Mouse (Mus musculus) neural tube, embryonic 11.5 days (tissue): ENCODE data around the gene Dicer1. TPM values are rescaled to one million over a fixed set of nuclear protein-coding genes. Genes with fewer than 3 reads are reported as not detected.
A peak's percentile ranks its signal among the peaks of the same experiment; 100 is the strongest.

Source experiments
- ATAC-seq: fragments of 200-750 bp; cut with Nextera tagmentation; 2 replicates; pipeline ENCODE4 v1.8.0; 2017; ENCODE audit warnings: moderate number of reproducible peaks, mild to moderate bottlenecking, moderate TSS enrichment, moderate library complexity; ENCODE audit not compliant: insufficient read depth, low FRiP score, low TSS enrichment
- DNase-seq: peaks from one replicate; pipeline ENCODE4 v3.0.0-alpha.2; 2015; ENCODE audit warnings: low spot score
- H3K27ac ChIP-seq: fragments of 300-500 bp; sonication (generic); 2 replicates; pipeline ENCODE4 v1.5.1; 2014; ENCODE audit warnings: low read depth, mild to moderate bottlenecking, low read length
- H3K27me3 ChIP-seq: fragments of 300-500 bp; sonication (generic); 2 replicates; pipeline ENCODE4 v1.6.1; 2014; ENCODE audit warnings: mild to moderate bottlenecking, low read length, mixed read lengths; ENCODE audit not compliant: control insufficient read depth, insufficient read depth
- H3K36me3 ChIP-seq: fragments of 300-500 bp; sonication (generic); 2 replicates; pipeline ENCODE4 v1.6.1; 2014; ENCODE audit warnings: mild to moderate bottlenecking, low read length, moderate library complexity, mixed read lengths; ENCODE audit not compliant: control insufficient read depth, insufficient read depth
- H3K4me1 ChIP-seq: fragments of 300-500 bp; sonication (generic); 2 replicates; pipeline ENCODE4 v1.6.1; 2014; ENCODE audit warnings: low read length, mixed read lengths; ENCODE audit not compliant: control insufficient read depth, insufficient read depth
- H3K4me2 ChIP-seq: fragments of 300-500 bp; sonication (generic); 2 replicates; pipeline ENCODE4 v1.6.1; 2014; ENCODE audit warnings: low read depth, mild to moderate bottlenecking, moderate library complexity
- H3K4me3 ChIP-seq: fragments of 300-500 bp; sonication (generic); 2 replicates; pipeline ENCODE4 v1.5.1; 2014; ENCODE audit warnings: low read depth, low read length
- H3K9ac ChIP-seq: fragments of 300-500 bp; sonication (generic); 2 replicates; pipeline ENCODE4 v1.6.1; 2014; ENCODE audit warnings: mild to moderate bottlenecking, low read length
- H3K9me3 ChIP-seq: fragments of 300-500 bp; sonication (generic); 2 replicates; pipeline ENCODE4 v1.6.1; 2016; ENCODE audit warnings: low read length; ENCODE audit not compliant: control insufficient read depth
- WGBS: fragments of 180-500 bp; shearing (Covaris S2); extraction: QIAGEN DNeasy Blood & Tissue Kit; methylation state at CpG from one replicate; pipeline ENCODE4 v1.1.7; 2014; 5-methylcytosine and 5-hydroxymethylcytosine counted together
- polyA plus RNA-seq: library from polyadenylated mRNA; unstranded; fragments of >200 nt; fragmentation: Nextera tagmentation; extraction: Ambion mirVana; gene quantifications from 2 replicates; pipeline ENCODE4 v1.2.1, GENCODE M21; 2014

Gene Dicer1
- polyA plus RNA-seq, 1 experiment from 2014 or later = 31.4 TPM

DNA sequence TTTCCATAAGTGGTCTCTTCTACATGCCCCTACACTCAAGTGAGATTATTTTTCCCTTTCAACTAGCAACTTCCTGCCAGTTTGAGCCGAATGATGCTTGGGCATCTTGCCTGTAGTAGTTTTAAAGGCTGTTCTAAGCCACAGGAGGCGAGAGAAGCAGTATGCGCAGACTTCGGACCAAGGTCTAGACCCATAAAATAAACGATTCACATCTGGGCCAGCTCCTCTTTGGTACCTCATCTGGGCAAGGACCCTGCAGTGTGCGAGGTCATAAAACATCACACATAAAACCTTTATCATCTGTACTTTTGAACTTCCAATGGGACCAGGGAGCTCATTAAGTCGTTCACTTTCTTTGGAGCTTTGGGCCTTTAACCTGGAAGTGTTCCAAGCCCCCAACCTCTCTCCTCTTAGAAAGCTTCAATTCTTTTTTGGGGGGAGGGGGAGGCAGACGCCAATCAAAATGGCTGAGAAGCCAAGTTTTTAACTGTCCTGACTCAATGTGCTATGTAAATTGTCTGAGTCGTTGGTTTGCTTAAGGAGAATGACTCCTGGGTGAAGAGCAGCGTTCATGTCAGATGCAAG, 17.5 kb upstream of the Dicer1 start:
- DNase-seq = no peak
- H3K4me1 ChIP-seq = no peaks in the 10 kb centered on the region

DNA sequence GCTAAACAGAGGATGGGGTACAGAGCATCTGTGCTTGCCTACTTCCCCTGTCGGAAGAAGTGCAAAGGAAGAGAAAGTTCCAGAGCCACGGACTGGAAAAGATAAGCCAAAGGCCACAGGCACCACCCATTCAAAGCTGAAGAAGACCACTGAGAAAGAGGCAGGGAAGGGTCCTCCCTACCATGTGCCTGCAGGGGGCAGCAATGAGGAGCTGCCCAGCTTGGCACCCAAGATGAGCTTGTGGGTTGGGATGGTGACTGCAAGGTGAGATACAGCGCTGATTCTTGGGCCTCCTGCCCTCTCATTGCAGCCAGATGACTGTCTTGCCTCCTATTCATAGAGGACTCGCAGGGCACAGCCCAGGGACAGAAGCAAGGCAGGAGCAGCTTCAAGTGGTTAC, 15.4 kb upstream of the Dicer1 start:
- ATAC-seq (no peak), DNase-seq (no peak)
- no peak overlapping the region for H3K4me2 ChIP-seq
- peaks cover 4% of the 10 kb centered on the region; the same call in 1 of the 2 replicates for H3K4me1 ChIP-seq
- H3K27me3 ChIP-seq = no peaks in the 10 kb centered on the region
- 86% methylated on average over 4 of the region's 4 CpGs for WGBS
- H3K9me3 ChIP-seq = no peaks in the 10 kb centered on the region
- no peak overlapping the region for H3K4me3 ChIP-seq
- no peak overlapping the region for H3K27ac ChIP-seq
- H3K36me3 ChIP-seq = no peaks in the 10 kb centered on the region
- no peak overlapping the region for H3K9ac ChIP-seq

More for the DNA sequence above, 17.5 kb upstream of the Dicer1 start:
- WGBS = 37% methylated on average over 10 of the region's 10 CpGs
- H3K4me3 ChIP-seq = no peak overlapping the region
- no peaks in the 10 kb centered on the region for H3K9me3 ChIP-seq
- H3K36me3 ChIP-seq = no peaks in the 10 kb centered on the region
- no peak overlapping the region for H3K4me2 ChIP-seq
- no peaks in the 10 kb centered on the region for H3K27me3 ChIP-seq
- no peak overlapping the region for H3K27ac ChIP-seq
- no peak overlapping the region for H3K9ac ChIP-seq
- ATAC-seq = no peak

DNA sequence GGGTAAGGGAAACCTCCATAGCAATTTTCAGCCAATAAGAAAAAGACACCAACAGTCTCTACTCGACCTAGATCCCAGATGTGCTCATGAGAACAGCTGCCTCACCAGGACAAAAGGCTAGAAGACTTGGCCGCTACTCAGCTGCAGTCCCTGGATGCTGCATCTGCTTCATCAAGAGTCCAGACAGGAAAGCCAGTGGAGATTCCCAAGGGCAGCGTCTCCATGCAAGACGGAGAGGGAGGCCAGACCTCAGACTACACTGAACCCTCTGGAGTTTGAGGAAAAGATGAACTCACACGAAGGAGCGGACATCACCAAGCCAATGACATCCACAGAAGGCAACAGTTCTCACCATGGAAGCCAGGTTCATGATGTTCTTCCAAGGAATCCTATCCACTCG, 14.0 kb upstream of the Dicer1 start:
- no peak overlapping the region for H3K27ac ChIP-seq
- 89% methylated on average over 7 of the region's 7 CpGs for WGBS
- ATAC-seq = no peak

DNA sequence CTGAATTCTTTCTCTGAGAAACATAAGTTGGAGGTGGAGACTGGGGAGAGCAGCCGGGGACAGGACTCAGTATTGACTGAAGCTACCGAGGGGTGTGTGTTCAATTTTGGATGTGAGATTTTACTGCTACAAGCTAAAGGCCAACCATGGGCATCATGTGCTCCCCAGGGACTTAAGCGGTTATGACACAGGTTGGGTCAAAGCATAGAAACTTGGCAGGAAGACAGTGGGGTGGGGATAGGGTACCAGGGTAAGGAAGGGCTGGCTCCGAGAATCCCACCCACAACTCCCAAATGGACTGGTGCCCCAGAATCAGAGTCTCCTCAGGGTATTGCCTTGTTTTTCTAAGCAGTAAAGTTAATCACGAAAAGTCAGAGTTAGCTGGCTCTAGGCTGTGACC, 13.4 kb upstream of the Dicer1 start:
- ATAC-seq (no peak), DNase-seq (no peak)
- Histone ChIP-seq H3K27me3 (no peaks in the 10 kb centered on the region), H3K4me3 (no peak overlapping the region), H3K36me3 (no peaks in the 10 kb centered on the region), H3K9me3 (no peaks in the 10 kb centered on the region), H3K4me2 (no peak overlapping the region), H3K4me1 (peaks cover 4% of the 10 kb centered on the region; the same call in 1 of the 2 replicates), H3K9ac (no peak overlapping the region), H3K27ac (no peak overlapping the region)
- WGBS = 82% methylated on average over 5 of the region's 5 CpGs

More for the DNA sequence above, 14.0 kb upstream of the Dicer1 start:
- Histone ChIP-seq H3K27me3 (no peaks in the 10 kb centered on the region), H3K36me3 (no peaks in the 10 kb centered on the region), H3K4me3 (no peak overlapping the region), H3K9ac (no peak overlapping the region), H3K9me3 (no peaks in the 10 kb centered on the region), H3K4me2 (no peak overlapping the region), H3K4me1 (peaks cover 4% of the 10 kb centered on the region; the same call in 1 of the 2 replicates)
- no peak for DNase-seq

DNA sequence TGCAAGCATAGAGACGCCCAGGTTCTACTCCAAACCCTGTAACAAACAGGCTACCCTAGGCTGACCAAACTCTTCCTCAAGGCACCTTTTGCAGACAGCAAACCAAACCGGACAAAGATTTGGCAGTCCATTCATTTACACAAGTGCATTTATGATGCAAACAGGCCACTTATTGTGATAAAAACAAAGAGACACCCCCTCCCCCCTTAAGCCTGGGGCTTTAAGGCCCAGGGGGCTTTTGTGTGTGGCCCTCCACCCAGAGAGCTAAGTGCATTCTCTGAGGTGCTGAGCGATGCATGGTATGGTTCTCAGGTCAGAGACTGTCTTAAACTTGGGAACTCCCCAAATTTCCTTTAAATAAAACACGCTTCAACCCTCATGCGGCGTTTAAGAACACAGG, 12.2 kb upstream of the Dicer1 start:
- Histone ChIP-seq H3K4me3 (no peak overlapping the region), H3K4me2 (no peak overlapping the region), H3K36me3 (no peaks in the 10 kb centered on the region), H3K4me1 (peaks cover 4% of the 10 kb centered on the region; the same call in 1 of the 2 replicates), H3K9me3 (no peaks in the 10 kb centered on the region), H3K9ac (no peak overlapping the region), H3K27me3 (no peaks in the 10 kb centered on the region), H3K27ac (no peak overlapping the region)
- ATAC-seq (no peak), DNase-seq (no peak)
- whole genome bisulfite sequencing = 33% methylated on average over 6 of the region's 6 CpGs

DNA sequence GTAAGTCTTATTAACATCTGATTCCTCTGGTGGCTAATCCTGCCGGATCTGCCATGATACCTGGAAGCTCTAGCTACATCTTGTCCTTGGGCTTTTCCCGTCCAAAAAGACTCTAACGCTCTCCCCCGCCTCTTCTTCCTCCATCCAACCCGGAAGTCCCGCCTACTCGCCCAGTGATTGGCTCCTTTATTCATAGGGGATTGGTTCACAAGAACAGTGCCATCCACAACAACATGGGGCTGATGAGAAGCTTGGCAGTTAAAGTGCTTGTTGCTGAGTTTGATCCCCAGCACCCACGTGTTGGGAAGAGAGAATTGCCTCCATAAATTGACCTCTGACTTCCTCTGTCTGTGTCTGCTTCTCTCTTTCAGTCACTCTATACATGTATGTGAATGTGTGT, 9.7 kb upstream of the Dicer1 start:
- H3K4me1 ChIP-seq = peaks cover 4% of the 10 kb centered on the region; the same call in 1 of the 2 replicates
- ATAC-seq (no peak), DNase-seq (no peak)
- H3K9me3 ChIP-seq = no peaks in the 10 kb centered on the region
- no peak overlapping the region for H3K4me3 ChIP-seq
- H3K9ac ChIP-seq = no peak overlapping the region
- H3K36me3 ChIP-seq = no peaks in the 10 kb centered on the region
- no peak overlapping the region for H3K4me2 ChIP-seq
- 87% methylated on average over 8 of the region's 8 CpGs for WGBS
- H3K27me3 ChIP-seq = no peaks in the 10 kb centered on the region
- no peak overlapping the region for H3K27ac ChIP-seq

DNA sequence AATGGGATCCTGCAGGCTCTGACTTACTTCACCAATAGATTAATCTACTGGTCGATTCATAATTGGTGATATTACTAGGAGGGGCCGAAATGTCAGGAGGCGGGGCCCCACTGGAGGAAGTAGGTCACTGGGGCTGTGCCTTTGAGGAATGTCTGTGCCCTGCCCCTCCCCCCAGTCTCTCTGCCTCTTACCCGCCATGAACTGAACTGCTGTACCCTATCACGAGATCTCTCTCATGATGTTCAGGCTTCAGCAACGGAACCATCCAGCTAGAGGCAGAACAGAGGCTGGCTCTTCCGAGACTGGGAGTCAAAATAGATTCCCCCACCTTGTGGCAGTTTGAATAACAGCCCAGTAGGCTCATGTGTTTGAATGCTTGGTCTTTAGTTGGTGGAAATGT, 6.3 kb upstream of the Dicer1 start:
- ATAC-seq = no peak
- Histone ChIP-seq H3K4me2 (no peak overlapping the region), H3K36me3 (no peaks in the 10 kb centered on the region), H3K9me3 (no peaks in the 10 kb centered on the region), H3K4me3 (no peak overlapping the region), H3K27ac (no peak overlapping the region), H3K27me3 (no peaks in the 10 kb centered on the region), H3K9ac (no peak overlapping the region), H3K4me1 (no peaks in the 10 kb centered on the region)
- WGBS = 90% methylated on average over 7 of the region's 7 CpGs
- DNase-seq = no peak

DNA sequence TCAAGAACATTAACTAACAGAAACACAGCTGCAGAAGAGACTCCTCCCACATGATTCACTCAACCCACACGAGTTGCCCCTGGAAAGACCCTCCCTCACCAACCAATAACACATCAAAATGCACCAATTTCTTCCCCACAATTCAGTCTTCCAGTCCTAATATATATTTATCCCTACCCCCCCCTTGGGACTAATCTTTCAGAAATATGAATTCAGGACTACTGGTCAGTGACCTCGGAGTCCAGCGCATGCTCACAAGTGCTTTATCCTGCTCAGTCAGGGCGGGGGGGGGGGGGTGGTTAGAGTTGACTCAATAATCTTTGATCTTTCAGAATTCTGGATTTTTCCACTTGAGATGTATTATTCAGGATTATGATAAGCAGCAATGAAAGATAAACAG, 1.9 kb upstream of the Dicer1 start:
- no peak for DNase-seq
- H3K27me3 ChIP-seq = no peaks in the 10 kb centered on the region
- H3K4me1 ChIP-seq = peaks cover 15% of the 10 kb centered on the region
- no peaks in the 10 kb centered on the region for H3K9me3 ChIP-seq
- H3K4me3 ChIP-seq = no peak overlapping the region
- no peak overlapping the region for H3K9ac ChIP-seq
- WGBS = 69% methylated on average over 4 of the region's 4 CpGs
- H3K27ac ChIP-seq = no peak overlapping the region
- no peak for ATAC-seq
- no peak overlapping the region for H3K4me2 ChIP-seq
- no peaks in the 10 kb centered on the region for H3K36me3 ChIP-seq

DNA sequence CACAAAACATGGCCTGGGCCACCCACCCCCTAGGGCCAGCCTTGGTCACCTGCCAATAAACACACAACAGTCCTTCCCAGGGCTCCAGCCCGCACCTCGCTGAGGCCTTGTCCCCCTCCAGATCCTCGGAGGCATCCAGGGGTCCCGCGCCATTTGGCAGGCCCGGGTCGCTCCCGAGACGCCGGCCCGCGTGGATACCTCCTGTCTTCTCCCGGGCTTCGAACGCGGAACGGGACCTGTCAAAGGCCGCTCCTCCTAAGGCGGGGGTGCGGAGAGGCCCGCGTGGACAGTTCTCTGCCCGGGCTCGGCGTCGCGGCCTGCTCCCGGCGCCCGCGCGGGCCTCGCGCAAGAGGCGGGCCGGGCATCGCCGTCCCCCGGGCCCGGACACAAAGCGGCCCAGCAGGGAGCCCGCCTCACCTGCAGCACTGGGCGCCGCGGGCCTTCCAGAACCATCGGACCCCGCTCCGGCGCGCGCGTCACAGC, 380 bp downstream of the Dicer1 start:
- Histone ChIP-seq H3K9me3 (no peaks in the 10 kb centered on the region), H3K36me3 (no peaks in the 10 kb centered on the region), H3K4me1 (peaks cover 15% of the 10 kb centered on the region), H3K4me2 (peak overlapping the region; percentile 84), H3K9ac (peak overlapping the region; percentile 97), H3K4me3 (peak overlapping the region; percentile 89), H3K27me3 (no peaks in the 10 kb centered on the region), H3K27ac (peak overlapping the region; percentile 87)
- ATAC-seq (peak; percentile 32), DNase-seq (peak; percentile 53)
- under 1% methylated on average over 46 of the region's 52 CpGs for WGBS
